Mouse (Mus musculus) liver, adult 2 months (tissue): Measurements from ENCODE around the gene Tmem177. TPM values are rescaled to one million over a fixed set of nuclear protein-coding genes. Genes with fewer than 3 reads are reported as not detected.

ENCODE experiments used
- DNase-seq: peaks from one replicate; pipeline ENCODE4 v3.0.0-alpha.2; 2011; ENCODE audit warnings: low read depth, low spot score; ENCODE audit errors: extremely low read depth
- H3K27ac ChIP-seq: fragments of 200-500 bp; replicated peaks from 2 replicates; pipeline ENCODE4 v1.5.1; 2012; ENCODE audit warnings: low read depth, mild to moderate bottlenecking, control low read depth, inconsistent platforms, low read length; ENCODE audit not compliant: insufficient read depth
- H3K27me3 ChIP-seq: fragments of 200-500 bp; 2 replicates; pipeline ENCODE4 v1.6.1; 2012; ENCODE audit warnings: mild to moderate bottlenecking, moderate library complexity, low read length, inconsistent platforms; ENCODE audit not compliant: control insufficient read depth, insufficient read depth
- H3K36me3 ChIP-seq: fragments of 200-500 bp; 2 replicates; pipeline ENCODE4 v1.6.1; 2012; ENCODE audit warnings: low read length, inconsistent platforms; ENCODE audit not compliant: control insufficient read depth, insufficient read depth
- H3K4me1 ChIP-seq: fragments of 200-500 bp; 2 replicates; pipeline ENCODE4 v1.6.1; 2011; ENCODE audit warnings: low read length; ENCODE audit not compliant: control insufficient read depth, insufficient read depth
- H3K4me3 ChIP-seq: fragments of 200-500 bp; 2 replicates; pipeline ENCODE4 v1.5.1; 2011; ENCODE audit warnings: low read depth, mild to moderate bottlenecking, control low read depth, low read length, moderate library complexity; ENCODE audit not compliant: insufficient read depth
- H3K79me2 ChIP-seq: fragments of 200-500 bp; 2 replicates; pipeline ENCODE4 v1.6.1; 2012; ENCODE audit warnings: inconsistent platforms, mild to moderate bottlenecking, low read length, moderate library complexity; ENCODE audit not compliant: control insufficient read depth, insufficient read depth
- H3K9ac ChIP-seq: fragments of 200-500 bp; 2 replicates; pipeline ENCODE4 v1.6.1; 2012; ENCODE audit warnings: low read depth, mild to moderate bottlenecking, control low read depth, inconsistent platforms, low read length
- CTCF ChIP-seq: fragments of 200-500 bp; IDR thresholded peaks from 2 replicates; pipeline ENCODE4 v1.5.1; 2011; ENCODE audit warnings: low read depth, low read length, control low read depth
- POLR2A ChIP-seq: fragments of 200-500 bp; IDR thresholded peaks from 2 replicates; pipeline ENCODE4 v1.6.1; 2011; ENCODE audit warnings: low read length, control low read depth; ENCODE audit not compliant: insufficient read depth; ENCODE audit errors: extremely low read depth
- WGBS: fragments of 180-500 bp; shearing (Covaris S2); methylation state at CpG from one replicate; pipeline ENCODE4 v1.1.7; 2018; 5-methylcytosine and 5-hydroxymethylcytosine counted together
- polyA plus RNA-seq: library from polyadenylated mRNA; depleted of rRNA; stranded (reverse); fragments of >200 nt; gene quantifications from 2 replicates; pipeline ENCODE4 v1.2.3, GENCODE M21; 2012
- total RNA-seq: library from RNA; depleted of rRNA; stranded (reverse); fragments of >200 nt; gene quantifications from 2 replicates; pipeline ENCODE4 v1.2.3, GENCODE M21; 2014

The Tmem177 gene
- total and polyA plus RNA-seq, 2 experiments: 4.4 to 4.9 TPM

DNA sequence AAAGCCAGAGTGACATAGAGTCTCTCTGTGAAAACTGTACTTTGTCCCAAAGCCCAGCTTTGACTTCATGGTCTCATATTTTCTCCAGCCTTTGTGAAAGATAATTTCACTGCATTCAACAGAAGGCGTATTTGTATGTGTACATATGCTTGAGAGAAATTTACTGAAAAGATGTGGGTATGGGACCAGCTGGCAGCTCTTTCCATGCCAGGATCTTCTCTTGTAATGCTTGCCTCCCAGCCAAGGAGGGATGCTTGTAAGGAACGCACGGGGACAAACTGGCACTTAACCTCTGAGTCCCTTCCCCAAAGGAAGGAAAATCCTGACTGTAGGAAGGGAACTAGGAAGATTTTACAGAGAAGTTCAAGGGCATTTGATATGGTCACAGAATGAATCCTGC lies 28.7 kb downstream of the Tmem177 start:
- Histone ChIP-seq H3K4me1 (no peaks in the 10 kb centered on the region), H3K27ac (no peak overlapping the region), H3K9ac (no peak overlapping the region), H3K4me3 (no peak overlapping the region), H3K36me3 (no peaks in the 10 kb centered on the region), H3K79me2 (no peaks in the 10 kb centered on the region), H3K27me3 (no peaks in the 10 kb centered on the region)
- TF ChIP-seq CTCF (no peak), POLR2A (no peak)
- DNase-seq: no peak
- WGBS: 92% methylated on average over 3 of the region's 3 CpGs

DNA sequence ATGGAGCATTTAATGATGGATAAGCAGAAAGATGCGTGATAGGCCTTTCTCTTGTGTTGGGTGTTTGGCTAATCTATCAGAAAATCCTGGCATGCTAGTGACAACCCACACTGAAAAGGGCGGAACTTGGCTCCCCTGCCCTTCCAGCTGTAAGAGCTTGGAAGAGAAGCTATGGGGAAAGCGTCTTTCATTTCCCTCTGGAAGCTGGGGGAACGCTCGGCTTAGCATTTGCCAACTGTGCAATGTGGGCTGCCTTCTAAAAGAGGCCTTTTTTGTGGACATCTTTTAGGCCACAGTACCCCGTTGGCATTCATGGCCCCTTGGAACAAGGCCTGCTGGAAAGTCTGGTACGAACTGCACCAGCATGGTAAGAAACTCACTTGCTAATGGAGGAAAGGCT lies 34.1 kb downstream of the Tmem177 start:
- no peak for TF ChIP-seq POLR2A
- no peak for TF ChIP-seq CTCF
- Histone ChIP-seq H3K36me3 (no peaks in the 10 kb centered on the region), H3K4me3 (no peak overlapping the region), H3K9ac (no peak overlapping the region), H3K27me3 (no peaks in the 10 kb centered on the region), H3K27ac (no peak overlapping the region), H3K4me1 (no peaks in the 10 kb centered on the region), H3K79me2 (no peaks in the 10 kb centered on the region)
- 63% methylated on average over 7 of the region's 7 CpGs for WGBS
- DNase-seq: no peak

DNA sequence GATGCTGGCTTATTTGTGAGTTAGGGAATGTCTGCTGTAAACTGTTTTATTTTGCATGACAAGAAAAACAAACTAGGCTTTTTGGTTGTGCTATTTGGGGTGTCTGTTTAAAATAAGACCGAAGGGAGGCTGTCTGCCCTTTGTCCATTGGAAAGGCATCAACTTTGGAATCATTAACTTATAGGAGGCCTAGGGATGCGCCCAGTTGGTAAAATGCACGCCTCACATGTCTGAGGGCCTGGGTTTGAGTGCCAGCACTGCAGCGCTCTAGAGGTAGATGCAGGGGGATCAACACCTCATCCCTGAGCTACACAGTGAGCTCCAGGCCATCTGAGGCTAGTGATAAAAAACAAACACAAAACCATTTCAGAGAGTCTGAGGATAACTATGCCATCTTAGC lies 35.5 kb downstream of the Tmem177 start:
- Histone ChIP-seq H3K9ac (no peak overlapping the region), H3K27ac (no peak overlapping the region), H3K79me2 (no peaks in the 10 kb centered on the region), H3K4me1 (no peaks in the 10 kb centered on the region), H3K4me3 (no peak overlapping the region), H3K36me3 (no peaks in the 10 kb centered on the region), H3K27me3 (no peaks in the 10 kb centered on the region)
- TF ChIP-seq CTCF: no peak
- TF ChIP-seq POLR2A: no peak
- WGBS: 31% methylated on average over 4 of the region's 4 CpGs
- no peak for DNase-seq

DNA sequence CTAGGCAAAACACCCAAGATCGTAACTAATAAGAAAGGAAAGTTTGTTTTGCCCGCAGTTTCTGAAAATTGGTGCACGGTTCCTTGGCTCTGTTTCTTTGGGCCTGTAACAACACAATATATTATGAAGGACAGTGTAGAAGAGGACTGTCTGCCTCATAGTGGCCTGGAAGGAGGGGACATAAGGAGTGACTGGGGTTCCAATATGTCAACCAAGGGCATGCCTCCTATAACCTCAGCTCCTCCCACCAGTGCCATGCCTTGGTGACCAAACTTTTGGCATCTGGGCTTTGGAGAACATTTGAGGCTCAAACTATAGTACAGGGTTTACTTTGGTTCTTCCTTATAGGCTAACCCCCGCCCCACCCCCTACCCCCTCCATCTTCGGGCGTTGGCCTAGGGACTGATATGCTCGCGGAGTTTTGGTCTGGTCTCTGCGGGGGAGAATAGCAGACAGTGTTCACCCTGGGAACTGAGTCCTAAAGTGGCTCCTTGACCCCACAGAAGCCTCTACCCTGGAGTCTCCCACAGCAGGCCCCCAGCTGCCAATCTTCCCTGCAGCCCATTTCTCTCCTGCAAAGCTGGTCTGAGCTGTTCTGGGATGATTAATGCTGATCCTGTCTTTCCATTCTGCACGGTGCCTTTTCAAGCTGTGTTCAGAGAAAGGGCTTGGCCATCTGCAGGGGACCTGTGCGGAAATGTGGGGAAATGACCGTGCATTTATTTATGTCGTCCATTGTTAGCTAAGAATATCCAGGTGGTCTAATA lies 44.4 kb downstream of the Tmem177 start:
- Histone ChIP-seq H3K27me3 (no peaks in the 10 kb centered on the region), H3K36me3 (no peaks in the 10 kb centered on the region), H3K4me1 (no peaks in the 10 kb centered on the region), H3K79me2 (no peaks in the 10 kb centered on the region), H3K4me3 (no peak overlapping the region), H3K9ac (no peak overlapping the region), H3K27ac (no peak overlapping the region)
- no peak for DNase-seq
- TF ChIP-seq POLR2A (no peak), CTCF (no peak)
- WGBS: 80% methylated on average over 13 of the region's 13 CpGs

DNA sequence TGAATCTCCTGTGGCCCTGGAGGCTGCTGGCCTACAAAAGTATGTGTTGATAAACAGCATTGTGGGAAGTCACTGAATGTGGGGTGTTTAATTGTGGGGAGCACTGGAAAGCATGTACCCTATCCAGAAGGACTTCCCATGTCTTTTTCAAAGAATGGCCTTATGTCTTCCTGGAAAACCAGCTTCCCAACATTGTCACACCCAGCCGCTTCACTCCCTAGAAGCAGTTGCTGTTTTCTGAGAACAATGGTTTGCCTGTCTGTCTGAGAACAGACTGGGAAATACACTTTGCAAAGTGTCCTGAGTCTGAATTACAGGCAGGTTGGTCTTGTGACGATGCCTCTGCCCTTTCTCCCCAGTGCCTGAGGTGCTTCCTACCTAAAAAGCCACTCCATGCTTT lies 45.7 kb downstream of the Tmem177 start:
- no peaks in the 10 kb centered on the region for H3K4me1 ChIP-seq
- TF ChIP-seq POLR2A (no peak), CTCF (no peak)
- no peak overlapping the region for H3K4me3 ChIP-seq
- H3K36me3 ChIP-seq: no peaks in the 10 kb centered on the region
- no peaks in the 10 kb centered on the region for H3K27me3 ChIP-seq
- no peak for DNase-seq
- no peak overlapping the region for H3K27ac ChIP-seq
- WGBS: 87% methylated on average over 2 of the region's 2 CpGs
- H3K79me2 ChIP-seq: no peaks in the 10 kb centered on the region
- no peak overlapping the region for H3K9ac ChIP-seq

DNA sequence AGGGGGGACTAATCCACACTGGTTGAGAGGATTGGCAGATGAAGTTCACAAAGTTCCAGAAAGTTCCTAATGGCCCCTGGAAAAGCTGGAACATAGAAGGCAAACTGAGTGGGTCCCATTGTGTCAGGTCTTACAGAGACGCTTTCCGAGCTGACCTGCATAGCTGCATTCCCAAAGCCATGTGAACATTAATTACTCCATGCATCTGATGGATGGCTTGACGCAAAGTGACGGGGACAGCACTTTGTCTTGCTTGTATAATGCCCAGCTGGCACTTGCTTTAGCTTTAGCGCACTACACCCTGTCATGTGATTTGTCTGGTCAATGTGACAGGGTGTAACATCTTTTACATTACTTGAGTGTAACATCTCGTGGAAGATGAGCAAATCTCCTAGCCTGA lies 47.7 kb downstream of the Tmem177 start:
- 89% methylated on average over 6 of the region's 6 CpGs for WGBS
- Histone ChIP-seq H3K79me2 (no peaks in the 10 kb centered on the region), H3K9ac (no peak overlapping the region), H3K27ac (no peak overlapping the region), H3K4me3 (no peak overlapping the region), H3K36me3 (no peaks in the 10 kb centered on the region), H3K4me1 (no peaks in the 10 kb centered on the region), H3K27me3 (no peaks in the 10 kb centered on the region)
- TF ChIP-seq POLR2A: no peak
- TF ChIP-seq CTCF: no peak
- no peak for DNase-seq
